Mouse (Mus musculus): ENCODE measurements around the gene Cacng4.

The Cacng4 gene

GRCm38 (mm10) chr11:107773312-107773711 is 21.0 kb downstream of the Cacng4 start:
- no peak for DNase-seq (ENCODE audit: low spot score in 2 of 2)

GRCm38 (mm10) chr11:107772002-107772401 is 22.4 kb downstream of the Cacng4 start:
- DNase-seq (ENCODE audit: low spot score in 2 of 2): no peak

GRCm38 (mm10) chr11:107768361-107768760 is 26.0 kb downstream of the Cacng4 start:
- no peak for DNase-seq (ENCODE audit: low spot score in 2 of 2)

- DNase-seq (ENCODE audit: low spot score in 2 of 2): no peak
These were observed 27.4 kb downstream of the Cacng4 start for GRCm38 (mm10) chr11:107766932-107767331.

GRCm38 (mm10) chr11:107762688-107763460 is 31.5 kb downstream of the Cacng4 start:
- DNase-seq (ENCODE audit: low spot score in 2 of 2): no peak

- DNase-seq (ENCODE audit: low spot score in 2 of 2): no peak
These were observed 32.4 kb downstream of the Cacng4 start for GRCm38 (mm10) chr11:107761790-107762500.

- DNase-seq (ENCODE audit: low spot score in 2 of 2): no peak
These were observed 34.4 kb downstream of the Cacng4 start for GRCm38 (mm10) chr11:107760001-107760400.

GRCm38 (mm10) chr11:107759516-107759915 is 34.8 kb downstream of the Cacng4 start:
- DNase-seq (ENCODE audit: low spot score in 2 of 2): no peak

- no peak for DNase-seq (ENCODE audit: low spot score in 2 of 2)
These were observed 45.2 kb downstream of the Cacng4 start for GRCm38 (mm10) chr11:107749114-107749513.

- DNase-seq (ENCODE audit: low spot score in 2 of 2): no peak
These were observed 45.9 kb downstream of the Cacng4 start for GRCm38 (mm10) chr11:107748243-107749035.

GRCm38 (mm10) chr11:107743100-107743499 is 51.3 kb downstream of the Cacng4 start:
- DNase-seq (ENCODE audit: low spot score in 2 of 2): no peak

GRCm38 (mm10) chr11:107738418-107739099 is 55.8 kb downstream of the Cacng4 start:
- DNase-seq (ENCODE audit: low spot score in 2 of 2): no peak

- no peak for DNase-seq (ENCODE audit: low spot score in 2 of 2)
These were observed 56.5 kb downstream of the Cacng4 start for GRCm38 (mm10) chr11:107737886-107738285.

GRCm38 (mm10) chr11:107734133-107734532 is 60.2 kb downstream of the Cacng4 start:
- DNase-seq (ENCODE audit: low spot score in 2 of 2): no peak

- no peak for DNase-seq (ENCODE audit: low spot score in 2 of 2)
These were observed 62.9 kb downstream of the Cacng4 start for GRCm38 (mm10) chr11:107731498-107731897.

GRCm38 (mm10) chr11:107730940-107731339 is 63.4 kb downstream of the Cacng4 start:
- no peak for DNase-seq (ENCODE audit: low spot score in 2 of 2)

GRCm38 (mm10) chr11:107729141-107729540 is 65.2 kb downstream of the Cacng4 start:
- DNase-seq (ENCODE audit: low spot score in 2 of 2): peak in 1 of 2 experiments; percentile 22

GRCm38 (mm10) chr11:107728073-107728863 is 66.1 kb downstream of the Cacng4 start:
- DNase-seq (ENCODE audit: low spot score in 2 of 2): no peak

GRCm38 (mm10) chr11:107724603-107725002 is 69.8 kb downstream of the Cacng4 start:
- DNase-seq (ENCODE audit: low spot score in 2 of 2): no peak

- no peak for DNase-seq (ENCODE audit: low spot score in 2 of 2)
These were observed 73.3 kb downstream of the Cacng4 start for GRCm38 (mm10) chr11:107721057-107721456.

All from urinary bladder, postnatal 36 days (tissue).